Mouse (Mus musculus): ENCODE data around the gene Rnf169. TPM values are rescaled to one million over a fixed set of nuclear protein-coding genes. Genes with fewer than 3 reads are reported as not detected.

Rnf169 gene
- 11.3 TPM for polyA plus RNA-seq (2014; fragmentation: Illumina TruSeq; extraction: RNeasy Lipid Tissue Mini Kit (QIAGEN cat#74804); ENCODE audit: low read depth, low replicate concordance)

GRCm38 (mm10) chr7:99980132-99980591, at the start of gene Rnf169:
Rnf169 (minus strand) TSS chr7:99980448.

GRCm38 (mm10) chr7:100005790-100006189, 25.5 kb upstream of the Rnf169 start, which contains the start of gene Chrdl2:
Chrdl2 (plus strand) TSS chr7:100006172.

Other genes with a start within 250 kb of the Rnf169 start
- not detected for gene Olfr521, start 216.9 kb downstream of the Rnf169 start, polyA plus RNA-seq (2014; fragmentation: Illumina TruSeq; extraction: RNeasy Lipid Tissue Mini Kit (QIAGEN cat#74804); ENCODE audit: low read depth, low replicate concordance)
- gene Neu3, start 152.0 kb downstream of the Rnf169 start, polyA plus RNA-seq (2014; fragmentation: Illumina TruSeq; extraction: RNeasy Lipid Tissue Mini Kit (QIAGEN cat#74804); ENCODE audit: low read depth, low replicate concordance), result 3.4 TPM
- gene Xrra1, start 121.3 kb downstream of the Rnf169 start, polyA plus RNA-seq (2014; fragmentation: Illumina TruSeq; extraction: RNeasy Lipid Tissue Mini Kit (QIAGEN cat#74804); ENCODE audit: low read depth, low replicate concordance), result 0.29 TPM
- 329 TPM for gene Spcs2, start 117.0 kb downstream of the Rnf169 start, polyA plus RNA-seq (2014; fragmentation: Illumina TruSeq; extraction: RNeasy Lipid Tissue Mini Kit (QIAGEN cat#74804); ENCODE audit: low read depth, low replicate concordance)
- gene Chrdl2, start 25.7 kb upstream of the Rnf169 start, polyA plus RNA-seq (2014; fragmentation: Illumina TruSeq; extraction: RNeasy Lipid Tissue Mini Kit (QIAGEN cat#74804); ENCODE audit: low read depth, low replicate concordance), result not detected
- 20.1 TPM for gene Pold3, start 141.1 kb upstream of the Rnf169 start, polyA plus RNA-seq (2014; fragmentation: Illumina TruSeq; extraction: RNeasy Lipid Tissue Mini Kit (QIAGEN cat#74804); ENCODE audit: low read depth, low replicate concordance)
- gene Lipt2, start 178.8 kb upstream of the Rnf169 start, polyA plus RNA-seq (2014; fragmentation: Illumina TruSeq; extraction: RNeasy Lipid Tissue Mini Kit (QIAGEN cat#74804); ENCODE audit: low read depth, low replicate concordance), result 8.6 TPM
- 2.2 TPM for gene Kcne3, start 196.1 kb upstream of the Rnf169 start, polyA plus RNA-seq (2014; fragmentation: Illumina TruSeq; extraction: RNeasy Lipid Tissue Mini Kit (QIAGEN cat#74804); ENCODE audit: low read depth, low replicate concordance)
- gene Pgm2l1, start 246.9 kb upstream of the Rnf169 start, polyA plus RNA-seq (2014; fragmentation: Illumina TruSeq; extraction: RNeasy Lipid Tissue Mini Kit (QIAGEN cat#74804); ENCODE audit: low read depth, low replicate concordance), result 13.2 TPM

Data from adrenal gland, adult 10 weeks (tissue).